Mouse (Mus musculus) left cerebral cortex, adult 18-20 months (tissue): Measurements from ENCODE around the gene Polr2l. TPM values are rescaled to one million over a fixed set of nuclear protein-coding genes. Genes with fewer than 3 reads are reported as not detected.

ENCODE experiments used
- DNase-seq, 2 experiments: peaks; one replicate each; pipeline ENCODE4 v3.0.0; 2021 to 2022; ENCODE audit warnings: low spot score in 2 of 2, mixed read lengths in 1 of 2
- long read RNA-seq, 2 experiments: library from polyadenylated mRNA; stranded (forward); transcript quantifications; one replicate each; pipeline ENCODE4 v2.0.0; 2021
- total RNA-seq, 2 experiments: library from RNA; stranded (reverse); gene quantifications; 2 replicates each; pipeline ENCODE4 v1.2.3; 2021

The Polr2l gene
- 10 to 100 TPM; 36.6 to 41.6 TPM for total RNA-seq
- long read RNA-seq, experiment 1, transcript Polr2l-201 (2 exons, 1,650 nt) = major isoform, 40 of 66 reads
- long read RNA-seq, experiment 1, partial matches to known transcripts = 26 of 66 reads
- long read RNA-seq, experiment 1, other reads (novel, unspliced or antisense) = 0 of 66 reads
- long read RNA-seq, experiment 2, transcript Polr2l-201 (2 exons, 1,650 nt) = major isoform, 30 of 66 reads
- long read RNA-seq, experiment 2, partial matches to known transcripts = 34 of 66 reads
- long read RNA-seq, experiment 2, other reads (novel, unspliced or antisense) = 2 of 66 reads

DNA sequence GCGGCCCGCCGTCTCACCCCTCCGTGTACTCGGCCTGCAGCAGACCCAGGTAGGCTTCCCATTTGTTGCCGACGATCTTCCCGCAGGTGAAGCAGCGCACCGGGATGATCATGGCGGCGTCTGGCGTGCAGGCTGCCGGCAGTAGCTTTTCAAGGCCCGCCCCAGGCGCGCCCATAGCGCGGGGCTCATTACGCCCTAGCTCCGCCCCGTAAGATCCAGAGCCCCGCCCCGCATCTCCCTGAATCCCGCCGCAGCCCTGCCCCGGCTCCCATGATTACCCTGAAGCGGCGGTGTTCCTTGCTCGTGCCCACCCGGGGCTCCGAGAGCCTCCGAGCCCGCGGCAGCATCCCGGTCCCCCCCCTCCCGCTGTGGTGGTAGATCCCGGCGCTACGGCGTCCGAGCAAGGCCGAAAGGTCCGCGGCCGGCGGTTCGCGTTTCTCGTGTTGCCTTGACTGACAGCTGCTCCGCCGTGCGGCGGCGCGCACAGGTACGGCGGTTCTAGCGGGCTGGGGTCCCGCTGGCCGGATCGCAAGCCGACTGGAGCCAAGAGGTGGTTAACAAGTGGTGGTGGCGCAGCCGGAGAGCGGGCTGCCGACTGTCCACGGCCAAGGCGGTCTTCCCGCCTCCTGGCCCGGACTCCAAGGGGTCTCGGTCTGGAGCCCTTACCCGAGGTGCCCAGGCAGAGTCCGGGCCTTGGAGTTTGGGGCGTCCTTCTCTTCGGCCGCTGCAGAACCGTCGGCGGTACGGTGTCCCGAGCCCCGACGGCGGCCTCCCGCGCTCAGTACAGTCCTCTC, at the start of gene Polr2l, which contains the start of gene Tspan4:
Gene Polr2l (minus strand): TSS at position 122 of the 794 bp plus-strand sequence.
Gene Tspan4 (plus strand): TSS at position 230 of the 794 bp plus-strand sequence.
- peak; percentile 79 to 81 for DNase-seq

DNA sequence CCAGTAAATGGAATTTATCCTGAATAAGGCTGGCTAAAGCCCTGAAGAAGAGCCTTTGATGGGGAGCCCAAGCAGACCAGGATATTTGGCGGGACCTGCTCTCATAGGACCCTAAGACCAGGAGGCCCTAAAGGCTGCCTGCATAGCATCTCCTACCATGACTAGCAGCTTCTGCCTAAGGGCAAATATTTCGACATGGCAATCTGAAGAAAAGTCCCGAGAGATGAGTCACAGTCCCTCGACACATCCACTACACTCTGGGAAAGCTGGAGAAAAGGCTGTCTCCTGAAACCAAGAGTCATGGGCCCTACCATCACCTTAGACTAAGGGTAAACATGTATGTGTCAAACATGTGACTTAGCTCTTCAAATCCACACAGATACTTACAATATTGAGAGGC, 49.3 kb upstream of the Polr2l start:
- no peak for DNase-seq

- no peak for DNase-seq
Observed at GRCm38 (mm10) chr7:141523007-141523406, 48.1 kb upstream of the Polr2l start.

DNA sequence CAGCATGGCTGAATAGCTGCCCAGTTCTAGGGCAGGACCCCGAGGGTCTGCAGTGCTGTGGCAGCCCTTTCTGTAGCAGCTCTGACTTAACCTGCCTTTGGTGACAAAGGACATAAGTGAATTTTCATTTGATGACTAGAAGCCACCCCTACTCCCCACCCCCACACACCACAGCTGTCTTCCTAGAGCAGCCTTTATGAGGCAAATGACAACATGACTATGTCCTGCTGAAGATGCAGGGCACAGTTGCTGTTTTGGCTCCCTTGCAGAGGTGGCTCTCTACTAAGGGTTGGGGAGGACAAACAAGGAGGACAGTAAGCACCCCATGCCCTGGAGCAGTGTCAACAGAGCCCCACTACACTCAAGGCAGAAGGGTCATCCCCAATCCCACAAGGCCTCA, 44.9 kb upstream of the Polr2l start:
- DNase-seq = no peak

DNA sequence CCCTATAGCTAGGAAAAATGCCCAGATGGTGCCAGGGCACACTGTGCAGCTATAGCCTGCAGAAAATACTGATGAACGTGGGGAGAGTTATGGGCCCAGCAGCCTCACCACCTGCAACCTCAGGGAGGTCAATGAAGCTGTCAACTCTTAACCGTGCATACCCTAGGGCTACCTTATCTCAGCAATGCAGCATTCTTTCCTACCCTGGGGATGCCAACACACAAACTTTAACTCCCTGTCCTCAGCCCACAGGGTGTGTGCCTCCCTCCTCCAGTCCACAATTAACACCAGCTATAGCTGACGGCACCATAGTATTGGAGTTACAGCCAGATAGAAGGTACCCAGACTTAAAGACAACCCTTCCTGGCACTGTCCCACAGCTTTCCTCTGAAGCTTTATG, 44.0 kb upstream of the Polr2l start:
- no peak for DNase-seq

GRCm38 (mm10) chr7:141518296-141518695, 43.4 kb upstream of the Polr2l start:
- no peak for DNase-seq

- no peak for DNase-seq
Observed at GRCm38 (mm10) chr7:141517638-141518037, 42.7 kb upstream of the Polr2l start.

- DNase-seq = no peak
Observed at GRCm38 (mm10) chr7:141510681-141511191, 35.8 kb upstream of the Polr2l start.

DNA sequence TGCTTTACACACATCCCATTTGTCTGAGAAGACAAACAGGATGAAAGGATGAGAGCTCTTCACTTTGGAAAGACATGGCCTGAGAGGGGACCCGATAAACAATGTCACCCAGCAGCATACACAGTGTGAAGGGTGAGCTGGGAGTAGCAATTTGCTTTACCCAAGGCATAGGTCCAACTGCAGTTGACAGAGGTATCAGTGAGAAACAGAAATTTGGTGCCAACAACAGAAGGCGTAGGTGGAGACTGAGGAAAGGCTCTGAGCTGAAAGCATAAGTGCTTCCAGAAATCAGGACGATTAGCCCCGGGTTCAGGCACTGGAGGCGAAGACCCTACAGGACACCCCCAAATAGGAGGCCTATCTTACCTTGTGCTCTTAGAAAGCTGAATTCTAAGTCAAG, 35.3 kb upstream of the Polr2l start:
- no peak for DNase-seq

GRCm38 (mm10) chr7:141508160-141508559, 33.2 kb upstream of the Polr2l start:
- no peak for DNase-seq

GRCm38 (mm10) chr7:141506278-141506677, 31.3 kb upstream of the Polr2l start:
- no peak for DNase-seq

- no peak for DNase-seq
Observed at GRCm38 (mm10) chr7:141502556-141502905, 27.6 kb upstream of the Polr2l start.

GRCm38 (mm10) chr7:141501820-141502555, 27.1 kb upstream of the Polr2l start:
- DNase-seq = no peak

GRCm38 (mm10) chr7:141497600-141497999, 22.7 kb upstream of the Polr2l start:
- no peak for DNase-seq

DNA sequence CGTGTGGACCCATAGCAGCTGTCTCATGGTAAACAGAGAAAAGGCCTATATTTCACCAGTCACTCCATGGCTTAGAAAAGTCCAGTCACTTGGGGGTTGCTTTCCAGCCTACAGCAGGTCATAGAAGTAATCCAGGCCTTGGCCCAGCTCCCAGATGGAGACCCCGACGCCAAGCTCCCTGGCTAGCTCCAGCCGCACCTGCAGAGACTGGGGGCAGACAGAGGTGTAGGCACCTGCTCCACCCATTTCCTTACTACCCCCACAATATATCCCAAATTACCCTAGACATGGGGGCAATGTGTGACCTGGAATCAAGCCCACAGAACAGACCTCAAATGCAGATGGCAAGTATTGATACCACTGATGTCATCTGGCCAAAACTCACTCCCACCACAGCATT, 21.0 kb upstream of the Polr2l start:
- DNase-seq = no peak

DNA sequence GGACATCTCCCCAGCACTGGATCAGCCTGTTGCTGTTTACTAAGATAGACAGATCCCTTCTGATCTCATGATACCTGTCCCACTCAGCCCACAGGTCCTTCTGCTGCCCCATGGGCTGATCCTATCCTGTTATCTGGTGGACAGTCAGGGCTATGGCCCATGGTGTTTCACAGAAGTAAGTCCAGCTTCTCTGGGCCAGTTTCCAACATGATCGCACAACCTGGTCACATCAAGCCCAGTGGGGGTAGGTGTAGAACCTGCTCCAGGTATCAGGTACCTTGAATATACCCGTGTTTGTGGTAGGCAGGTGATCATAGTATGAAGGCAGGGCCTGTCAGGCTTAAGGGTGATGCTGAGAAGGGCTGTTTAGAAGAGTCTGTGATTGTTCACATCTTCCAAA, 20.4 kb upstream of the Polr2l start:
- no peak for DNase-seq

GRCm38 (mm10) chr7:141493729-141494128, 18.8 kb upstream of the Polr2l start:
- no peak for DNase-seq

DNA sequence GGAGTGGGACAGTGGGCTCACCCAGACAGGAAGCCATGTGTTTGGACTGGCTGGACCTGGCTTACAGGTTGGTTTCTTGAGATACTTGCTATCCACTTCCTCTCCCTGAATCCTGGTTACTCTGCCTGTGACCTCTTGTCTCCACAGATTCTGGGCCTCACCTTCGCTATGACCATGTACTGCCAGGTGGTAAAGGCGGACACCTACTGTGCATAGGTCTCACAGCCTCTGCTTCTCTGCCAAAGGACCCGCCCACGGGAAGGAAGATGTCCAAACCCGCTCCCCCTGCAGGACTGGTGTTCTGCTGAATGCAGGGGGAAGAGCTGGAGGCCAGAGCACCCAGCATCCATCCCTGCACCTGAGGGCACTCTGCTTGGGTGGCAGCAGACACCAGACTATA, 17.8 kb upstream of the Polr2l start:
- no peak for DNase-seq

GRCm38 (mm10) chr7:141491151-141491550, 16.2 kb upstream of the Polr2l start:
- no peak for DNase-seq

GRCm38 (mm10) chr7:141487141-141487540, 12.2 kb upstream of the Polr2l start:
- no peak for DNase-seq

DNA sequence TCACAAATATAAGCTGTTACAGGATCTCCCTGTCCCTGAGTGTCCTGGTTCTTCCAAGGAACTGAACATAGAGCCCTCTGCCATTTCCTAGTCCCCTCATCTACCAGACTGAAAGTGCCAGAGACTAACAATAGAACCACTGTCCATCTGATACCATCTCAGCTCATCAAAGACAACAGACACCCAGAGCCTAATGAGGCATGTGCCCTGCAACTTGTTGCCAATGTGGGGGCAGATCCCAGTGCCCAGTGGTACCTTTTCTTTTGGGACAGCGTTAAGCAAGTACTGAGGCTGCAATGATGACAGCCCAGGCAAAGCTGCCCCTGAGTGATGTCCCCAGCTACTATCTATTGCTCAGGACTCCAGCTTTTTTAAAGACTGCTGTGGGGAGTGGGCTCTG, 11.3 kb upstream of the Polr2l start:
- no peak for DNase-seq

GRCm38 (mm10) chr7:141485606-141486005, 10.7 kb upstream of the Polr2l start:
- no peak for DNase-seq
